Mouse (Mus musculus) hematopoietic stem cell, adult 5-6 weeks (primary cell): Measurements from ENCODE around the gene Eya4. TPM values are rescaled to one million over a fixed set of nuclear protein-coding genes. Genes with fewer than 3 reads are reported as not detected.

ENCODE experiments used
- ATAC-seq, 2 experiments: fragments of 125-278 bp in 1 of 2; replicated peaks in 1 of 2; 2 replicates each; pipeline ENCODE4 v1.8.0; 2016 to 2017; ENCODE audit warnings: inconsistent platforms in 2 of 2, mild to moderate bottlenecking in 2 of 2, moderate number of reproducible peaks in 2 of 2, low read depth in 1 of 2, moderate TSS enrichment in 1 of 2; ENCODE audit not compliant: low FRiP score in 2 of 2, poor library complexity in 2 of 2, severe bottlenecking in 2 of 2, insufficient read depth in 1 of 2, low TSS enrichment in 1 of 2
- total RNA-seq: library from RNA; stranded (forward); fragments of 172-1452, 232-1000 nt; gene quantifications from 2 replicates; pipeline ENCODE4 v1.2.3, GENCODE M21; 2017

Gene Eya4
- total RNA-seq, 1 experiment from 2014 or later, result 0.40 TPM

- no peak for ATAC-seq
Measured at GRCm38 (mm10) chr10:23252180-23252579, 98.4 kb downstream of the Eya4 start.

GRCm38 (mm10) chr10:23246485-23246884, 104.1 kb downstream of the Eya4 start:
- ATAC-seq, result no peak

- no peak for ATAC-seq
Measured at GRCm38 (mm10) chr10:23236918-23237317, 113.7 kb downstream of the Eya4 start.

- ATAC-seq, result no peak
Measured at GRCm38 (mm10) chr10:23235405-23235804, 115.2 kb downstream of the Eya4 start.

- ATAC-seq, result no peak
Measured at GRCm38 (mm10) chr10:23233425-23233824, 117.2 kb downstream of the Eya4 start.

GRCm38 (mm10) chr10:23230863-23231262, 119.7 kb downstream of the Eya4 start:
- no peak for ATAC-seq

- ATAC-seq, result no peak
Measured at GRCm38 (mm10) chr10:23223336-23223735, 127.2 kb downstream of the Eya4 start.

GRCm38 (mm10) chr10:23220432-23220831, 130.2 kb downstream of the Eya4 start:
- no peak for ATAC-seq

- no peak for ATAC-seq
Measured at GRCm38 (mm10) chr10:23216815-23217214, 133.8 kb downstream of the Eya4 start.

- ATAC-seq, result no peak
Measured at GRCm38 (mm10) chr10:23211381-23211780, 139.2 kb downstream of the Eya4 start.

- ATAC-seq, result no peak
Measured at GRCm38 (mm10) chr10:23203885-23204284, 146.7 kb downstream of the Eya4 start.

GRCm38 (mm10) chr10:23203144-23203838, 147.3 kb downstream of the Eya4 start:
- no peak for ATAC-seq

GRCm38 (mm10) chr10:23202591-23202990, 148.0 kb downstream of the Eya4 start:
- ATAC-seq, result no peak

- no peak for ATAC-seq
Measured at GRCm38 (mm10) chr10:23198251-23198650, 152.3 kb downstream of the Eya4 start.

- ATAC-seq, result no peak
Measured at GRCm38 (mm10) chr10:23196336-23196735, 154.2 kb downstream of the Eya4 start.

- ATAC-seq, result no peak
Measured at GRCm38 (mm10) chr10:23195337-23195736, 155.2 kb downstream of the Eya4 start.

- no peak for ATAC-seq
Measured at GRCm38 (mm10) chr10:23189836-23190235, 160.8 kb downstream of the Eya4 start.

- ATAC-seq, result no peak
Measured at GRCm38 (mm10) chr10:23185391-23185790, 165.2 kb downstream of the Eya4 start.
